Mouse (Mus musculus) midbrain, embryonic 11.5 days (tissue): ENCODE results near the gene Vax1. TPM values are rescaled to one million over a fixed set of nuclear protein-coding genes. Genes with fewer than 3 reads are reported as not detected.

ENCODE experiments used
- ATAC-seq: fragments of 200-750 bp; cut with Nextera tagmentation; 2 replicates; pipeline ENCODE4 v1.8.0; 2017; ENCODE audit warnings: moderate TSS enrichment, moderate library complexity; ENCODE audit not compliant: low FRiP score
- DNase-seq: peaks from one replicate; pipeline ENCODE4 v3.0.0; 2015; ENCODE audit warnings: low spot score; ENCODE audit errors: missing footprints
- H3K27ac ChIP-seq: fragments of 300-500 bp; sonication (generic); 2 replicates; pipeline ENCODE4 v1.5.1; 2014; ENCODE audit warnings: low read depth, low read length
- H3K27me3 ChIP-seq: fragments of 300-500 bp; sonication (generic); 2 replicates; pipeline ENCODE4 v1.6.1; 2014; ENCODE audit warnings: mild to moderate bottlenecking, low read length, moderate library complexity, mixed read lengths; ENCODE audit not compliant: control insufficient read depth, insufficient read depth
- H3K36me3 ChIP-seq: fragments of 300-500 bp; sonication (generic); 2 replicates; pipeline ENCODE4 v1.6.1; 2014; ENCODE audit warnings: mild to moderate bottlenecking, low read length, moderate library complexity, mixed read lengths; ENCODE audit not compliant: control insufficient read depth, insufficient read depth
- H3K4me1 ChIP-seq: fragments of 300-500 bp; sonication (generic); 2 replicates; pipeline ENCODE4 v1.6.1; 2014; ENCODE audit warnings: low read length; ENCODE audit not compliant: control insufficient read depth, insufficient read depth
- H3K4me2 ChIP-seq: fragments of 300-500 bp; sonication (generic); 2 replicates; pipeline ENCODE4 v1.6.1; 2014; ENCODE audit warnings: mild to moderate bottlenecking, moderate library complexity
- H3K4me3 ChIP-seq: fragments of 300-500 bp; sonication (generic); 2 replicates; pipeline ENCODE4 v1.5.1; 2014; ENCODE audit warnings: low read depth, low read length
- H3K9ac ChIP-seq: fragments of 300-500 bp; sonication (generic); 2 replicates; pipeline ENCODE4 v1.6.1; 2014; ENCODE audit warnings: low read length
- H3K9me3 ChIP-seq: fragments of 300-500 bp; sonication (generic); 2 replicates; pipeline ENCODE4 v1.6.1; 2016; ENCODE audit warnings: low read length; ENCODE audit not compliant: control insufficient read depth
- WGBS: fragments of 180-500 bp; shearing (Covaris S2); extraction: QIAGEN DNeasy Blood & Tissue Kit; methylation state at CpG from one replicate; pipeline ENCODE4 v1.1.7; 2014; 5-methylcytosine and 5-hydroxymethylcytosine counted together
- polyA plus RNA-seq: library from polyadenylated mRNA; unstranded; fragments of >200 nt; fragmentation: Nextera tagmentation; extraction: Ambion mirVana; gene quantifications from 2 replicates; pipeline ENCODE4 v1.2.1, GENCODE M21; 2014

The Vax1 gene
- 0.18 and 0.65 TPM in 2 replicates for polyA plus RNA-seq

DNA sequence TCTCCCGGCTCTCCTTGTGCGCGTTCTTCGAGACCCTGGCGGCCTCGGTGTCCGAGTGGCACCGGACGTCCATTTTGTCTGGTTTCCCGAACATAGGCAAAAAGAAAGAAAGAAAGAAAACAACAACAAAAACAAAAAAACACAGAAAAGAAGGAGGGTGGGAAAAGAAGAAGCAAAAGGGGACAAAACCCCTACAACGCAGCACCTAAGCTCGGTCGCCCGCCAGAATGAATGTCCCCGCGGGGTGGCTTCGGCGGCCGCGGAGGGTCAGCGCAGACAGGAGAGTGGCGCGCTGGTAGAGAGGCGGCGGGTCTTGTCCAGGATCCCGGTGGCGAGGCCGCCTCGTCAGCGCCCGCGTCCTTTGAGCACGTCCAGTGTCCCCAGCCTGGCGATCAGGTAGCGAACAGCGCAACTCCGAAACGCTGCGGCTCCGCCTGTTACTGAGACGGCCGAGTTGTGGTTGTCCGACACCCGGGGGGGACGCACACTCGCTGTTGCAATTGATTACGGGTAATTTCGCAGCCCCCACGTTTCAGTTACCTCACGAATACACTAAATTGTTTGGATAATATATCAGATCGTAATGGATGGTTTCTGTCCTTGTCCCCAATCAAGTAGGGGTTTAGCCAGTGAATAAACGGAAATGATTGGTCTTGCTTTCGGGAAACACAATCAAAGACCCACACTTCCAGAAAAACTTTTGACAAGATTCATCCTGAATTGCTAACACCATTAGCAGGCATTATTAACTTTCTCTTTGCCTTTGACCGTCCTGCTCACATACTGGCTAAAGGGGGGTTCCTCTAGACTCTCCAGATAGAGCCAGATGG, at the start of gene Vax1:
Gene Vax1, minus strand, starts transcription at position 121 of the 830 bp plus-strand sequence.
- Histone ChIP-seq H3K4me3 (peak within 1 kb of the TSS; percentile 16; the same call in 1 of the 2 replicates), H3K36me3 (no peaks in the 10 kb centered on the region), H3K27me3 (peaks cover 99% of the 10 kb centered on the region), H3K27ac (no peak within 1 kb of the TSS), H3K4me1 (peaks cover 22% of the 10 kb centered on the region), H3K4me2 (peak within 1 kb of the TSS; percentile 21), H3K9ac (no peak within 1 kb of the TSS), H3K9me3 (no peaks in the 10 kb centered on the region)
- under 1% methylated on average over 54 of the region's 54 CpGs for WGBS
- DNase-seq (peak; percentile 96), ATAC-seq (no peak)

DNA sequence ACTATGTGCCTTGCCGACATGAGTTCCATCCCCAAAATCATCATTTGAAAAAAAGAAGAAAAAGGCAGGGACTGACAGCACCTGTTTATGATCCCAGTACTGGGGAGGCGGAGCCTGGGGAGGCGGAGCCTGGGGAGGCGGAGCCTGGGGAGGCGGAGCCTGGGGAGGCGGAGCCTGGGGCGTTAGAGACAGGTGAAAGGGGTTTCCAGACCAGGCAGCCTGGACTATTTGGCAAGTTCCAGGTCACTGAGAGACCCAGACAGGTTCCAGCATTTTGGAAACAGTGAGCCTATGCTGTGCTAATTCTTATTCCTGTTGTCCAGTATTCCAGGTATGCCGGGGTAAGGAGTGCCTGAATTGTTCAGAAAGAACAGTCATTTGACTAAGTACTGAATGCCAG, 49.1 kb upstream of the Vax1 start, which contains the start of gene Kcnk18:
Gene Kcnk18, plus strand, starts transcription at position 224 of the 400 bp plus-strand sequence.
- ATAC-seq: no peak
- Histone ChIP-seq H3K27ac (no peak within 1 kb of the TSS), H3K9ac (no peak within 1 kb of the TSS), H3K9me3 (no peaks in the 10 kb centered on the region), H3K36me3 (no peaks in the 10 kb centered on the region), H3K4me3 (no peak within 1 kb of the TSS), H3K4me2 (no peak within 1 kb of the TSS), H3K4me1 (no peaks in the 10 kb centered on the region), H3K27me3 (no peaks in the 10 kb centered on the region)
- DNase-seq: no peak
- WGBS: 85% methylated on average over 8 of the region's 8 CpGs

- no peak overlapping the region for H3K9ac ChIP-seq
- H3K4me1 ChIP-seq: no peaks in the 10 kb centered on the region
- no peak overlapping the region for H3K4me2 ChIP-seq
- no peak overlapping the region for H3K4me3 ChIP-seq
- DNase-seq: peak; percentile 83
- H3K9me3 ChIP-seq: no peaks in the 10 kb centered on the region
- no peaks in the 10 kb centered on the region for H3K36me3 ChIP-seq
- H3K27me3 ChIP-seq: no peaks in the 10 kb centered on the region
- H3K27ac ChIP-seq: no peak overlapping the region
- ATAC-seq: no peak
- 77% methylated on average over 3 of the region's 3 CpGs for WGBS
These were observed 47.0 kb upstream of the Vax1 start for GRCm38 (mm10) chr19:59216891-59217290.

- no peak overlapping the region for H3K4me3 ChIP-seq
These were observed 39.1 kb upstream of the Vax1 start for GRCm38 (mm10) chr19:59208986-59209385.

GRCm38 (mm10) chr19:59208475-59208874, 38.6 kb upstream of the Vax1 start:
- no peaks in the 10 kb centered on the region for H3K9me3 ChIP-seq
- H3K4me1 ChIP-seq: no peaks in the 10 kb centered on the region
- H3K9ac ChIP-seq: no peak overlapping the region
- H3K27ac ChIP-seq: no peak overlapping the region
- no peaks in the 10 kb centered on the region for H3K36me3 ChIP-seq
- no peak overlapping the region for H3K4me2 ChIP-seq
- H3K27me3 ChIP-seq: no peaks in the 10 kb centered on the region
- DNase-seq: peak; percentile 98
- 34% methylated on average over 5 of the region's 5 CpGs for WGBS
- no peak overlapping the region for H3K4me3 ChIP-seq
- ATAC-seq: no peak

More at GRCm38 (mm10) chr19:59208986-59209385, 39.1 kb upstream of the Vax1 start:
- Histone ChIP-seq H3K4me2 (no peak overlapping the region), H3K4me1 (no peaks in the 10 kb centered on the region), H3K9me3 (no peaks in the 10 kb centered on the region), H3K9ac (no peak overlapping the region), H3K27me3 (no peaks in the 10 kb centered on the region), H3K36me3 (no peaks in the 10 kb centered on the region), H3K27ac (no peak overlapping the region)
- DNase-seq (peak; percentile 64), ATAC-seq (no peak)
- WGBS: 58% methylated on average over 2 of the region's 2 CpGs

DNA sequence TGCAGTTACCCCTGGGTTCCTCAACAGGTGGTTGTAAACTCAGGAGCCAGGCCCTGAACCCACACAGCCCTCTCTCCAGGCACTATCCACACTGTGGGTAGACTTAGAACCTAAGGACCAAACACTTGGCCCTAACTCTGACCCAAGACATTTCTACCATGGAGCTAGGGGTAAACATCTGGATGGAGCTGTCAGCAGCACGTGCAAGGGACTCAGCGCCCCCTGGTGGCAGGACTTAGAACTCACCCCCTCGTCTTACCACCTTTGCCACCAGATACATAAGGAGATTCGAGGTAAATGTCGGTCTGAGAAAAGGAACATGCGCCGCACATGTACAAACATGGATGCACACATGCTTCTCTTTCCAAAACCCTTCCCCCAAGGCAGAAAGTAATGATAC, 28.3 kb upstream of the Vax1 start:
- H3K4me2 ChIP-seq: no peak overlapping the region
- peaks cover 50% of the 10 kb centered on the region for H3K27me3 ChIP-seq
- no peak overlapping the region for H3K4me3 ChIP-seq
- DNase-seq (peak; percentile 90), ATAC-seq (no peak)
- no peak overlapping the region for H3K9ac ChIP-seq
- H3K27ac ChIP-seq: no peak overlapping the region
- H3K9me3 ChIP-seq: peaks cover 9% of the 10 kb centered on the region; the same call in 1 of the 2 replicates
- WGBS: 43% methylated on average over 7 of the region's 7 CpGs
- H3K4me1 ChIP-seq: 0 out of 2 replicates have a peak, but pooled peaks cover 4% of the 10 kb centered on the region
- no peaks in the 10 kb centered on the region for H3K36me3 ChIP-seq

GRCm38 (mm10) chr19:59196111-59196666, 26.3 kb upstream of the Vax1 start:
- ATAC-seq (peak; percentile 80; the same call in 1 of the 2 replicates), DNase-seq (peak; percentile 93)
- Histone ChIP-seq H3K27me3 (peaks cover 67% of the 10 kb centered on the region), H3K4me3 (no peak overlapping the region), H3K4me1 (0 out of 2 replicates have a peak, but pooled peaks cover 4% of the 10 kb centered on the region), H3K4me2 (no peak overlapping the region), H3K9ac (no peak overlapping the region), H3K9me3 (peaks cover 8% of the 10 kb centered on the region; the same call in 1 of the 2 replicates), H3K27ac (no peak overlapping the region), H3K36me3 (no peaks in the 10 kb centered on the region)
- 3% methylated on average over 15 of the region's 15 CpGs for WGBS

GRCm38 (mm10) chr19:59195181-59195770, 25.4 kb upstream of the Vax1 start:
- Histone ChIP-seq H3K4me2 (no peak overlapping the region), H3K9ac (no peak overlapping the region), H3K27me3 (peaks cover 76% of the 10 kb centered on the region), H3K27ac (no peak overlapping the region), H3K4me3 (no peak overlapping the region), H3K4me1 (0 out of 2 replicates have a peak, but pooled peaks cover 4% of the 10 kb centered on the region), H3K9me3 (0 out of 2 replicates have a peak, but pooled peaks cover 6% of the 10 kb centered on the region), H3K36me3 (no peaks in the 10 kb centered on the region)
- DNase-seq (peak; percentile 94), ATAC-seq (no peak)
- 6% methylated on average over 9 of the region's 9 CpGs for WGBS
